Mouse (Mus musculus): Measurements from ENCODE around the gene Rpl28. TPM values are rescaled to one million over a fixed set of nuclear protein-coding genes. Genes with fewer than 3 reads are reported as not detected.

Rpl28 gene
- polyA plus RNA-seq, 1 experiment from 2014 or later = 345 TPM

- H3K27ac ChIP-seq (ENCODE audit: low read length) = peak within 1 kb of the TSS; percentile 21; the same call in 1 of the 2 replicates
- no peaks in the 10 kb centered on the region for H3K27me3 ChIP-seq (replicated peaks; ENCODE audit: control insufficient read depth, insufficient read depth, low read length)
- H3K4me3 ChIP-seq (ENCODE audit: low read length) = peak within 1 kb of the TSS; percentile 51
- H3K9me3 ChIP-seq (ENCODE audit: control insufficient read depth, low read length) = no peaks in the 10 kb centered on the region
- peaks cover 9% of the 10 kb centered on the region for H3K4me1 ChIP-seq (ENCODE audit: control insufficient read depth, insufficient read depth, low read length)
- 4% methylated on average over 24 of the region's 24 CpGs for WGBS
- peak within 1 kb of the TSS; percentile 74 for H3K4me2 ChIP-seq (ENCODE audit: low read depth, low read length)
- no peaks in the 10 kb centered on the region for H3K36me3 ChIP-seq (ENCODE audit: control insufficient read depth, insufficient read depth, low read length)
- H3K9ac ChIP-seq (ENCODE audit: low read depth, low read length) = peak within 1 kb of the TSS; percentile 65
- peak; percentile 94 for ATAC-seq
Measured at GRCm38 (mm10) chr7:4752821-4753570, 39.7 kb upstream of the Rpl28 start, which contains the start of gene Cox6b2. Gene Cox6b2 (minus strand): TSS chr7:4753094.

GRCm38 (mm10) chr7:4759670-4760069 is 33.0 kb upstream of the Rpl28 start:
- no peak for ATAC-seq
- 30% methylated on average over 1 of the region's 1 CpGs for WGBS
- Histone ChIP-seq H3K4me1 (ENCODE audit: control insufficient read depth, insufficient read depth, low read length) (no peaks in the 10 kb centered on the region), H3K27ac (ENCODE audit: low read length) (no peak overlapping the region), H3K4me2 (ENCODE audit: low read depth, low read length) (no peak overlapping the region), H3K27me3 (replicated peaks; ENCODE audit: control insufficient read depth, insufficient read depth, low read length) (no peaks in the 10 kb centered on the region), H3K9ac (ENCODE audit: low read depth, low read length) (no peak overlapping the region), H3K36me3 (ENCODE audit: control insufficient read depth, insufficient read depth, low read length) (no peaks in the 10 kb centered on the region), H3K4me3 (ENCODE audit: low read length) (no peak overlapping the region), H3K9me3 (ENCODE audit: control insufficient read depth, low read length) (no peaks in the 10 kb centered on the region)

- 9% methylated on average over 4 of the region's 4 CpGs for WGBS
- no peak overlapping the region for H3K27ac ChIP-seq (ENCODE audit: low read length)
- H3K9ac ChIP-seq (ENCODE audit: low read depth, low read length) = no peak overlapping the region
- no peak overlapping the region for H3K4me3 ChIP-seq (ENCODE audit: low read length)
- H3K9me3 ChIP-seq (ENCODE audit: control insufficient read depth, low read length) = no peaks in the 10 kb centered on the region
- H3K36me3 ChIP-seq (ENCODE audit: control insufficient read depth, insufficient read depth, low read length) = no peaks in the 10 kb centered on the region
- H3K27me3 ChIP-seq (replicated peaks; ENCODE audit: control insufficient read depth, insufficient read depth, low read length) = no peaks in the 10 kb centered on the region
- no peak for ATAC-seq
- no peak overlapping the region for H3K4me2 ChIP-seq (ENCODE audit: low read depth, low read length)
- 0 out of 2 replicates have a peak, but pooled peaks cover 4% of the 10 kb centered on the region for H3K4me1 ChIP-seq (ENCODE audit: control insufficient read depth, insufficient read depth, low read length)
Measured at GRCm38 (mm10) chr7:4764946-4765710, 27.5 kb upstream of the Rpl28 start.

GRCm38 (mm10) chr7:4771202-4771601 is 21.5 kb upstream of the Rpl28 start, which contains the start of gene Fam71e2:
Gene Fam71e2 (minus strand): TSS chr7:4771302.
- no peak within 1 kb of the TSS for H3K9ac ChIP-seq (ENCODE audit: low read depth, low read length)
- 73% methylated on average over 4 of the region's 5 CpGs for WGBS
- H3K9me3 ChIP-seq (ENCODE audit: control insufficient read depth, low read length) = no peaks in the 10 kb centered on the region
- H3K36me3 ChIP-seq (ENCODE audit: control insufficient read depth, insufficient read depth, low read length) = no peaks in the 10 kb centered on the region
- H3K4me1 ChIP-seq (ENCODE audit: control insufficient read depth, insufficient read depth, low read length) = no peaks in the 10 kb centered on the region
- ATAC-seq = no peak
- H3K27ac ChIP-seq (ENCODE audit: low read length) = no peak within 1 kb of the TSS
- H3K27me3 ChIP-seq (replicated peaks; ENCODE audit: control insufficient read depth, insufficient read depth, low read length) = peaks cover 13% of the 10 kb centered on the region
- no peak within 1 kb of the TSS for H3K4me3 ChIP-seq (ENCODE audit: low read length)
- no peak within 1 kb of the TSS for H3K4me2 ChIP-seq (ENCODE audit: low read depth, low read length)

GRCm38 (mm10) chr7:4776131-4776530 is 16.5 kb upstream of the Rpl28 start:
- Histone ChIP-seq H3K4me3 (ENCODE audit: low read length) (no peak overlapping the region), H3K4me2 (ENCODE audit: low read depth, low read length) (no peak overlapping the region), H3K36me3 (ENCODE audit: control insufficient read depth, insufficient read depth, low read length) (no peaks in the 10 kb centered on the region), H3K27me3 (replicated peaks; ENCODE audit: control insufficient read depth, insufficient read depth, low read length) (peaks cover 42% of the 10 kb centered on the region), H3K9me3 (ENCODE audit: control insufficient read depth, low read length) (no peaks in the 10 kb centered on the region), H3K4me1 (ENCODE audit: control insufficient read depth, insufficient read depth, low read length) (peaks cover 11% of the 10 kb centered on the region), H3K9ac (ENCODE audit: low read depth, low read length) (no peak overlapping the region), H3K27ac (ENCODE audit: low read length) (no peak overlapping the region)
- no peak for ATAC-seq
- WGBS = 48% methylated on average over 10 of the region's 10 CpGs

- Histone ChIP-seq H3K9me3 (ENCODE audit: control insufficient read depth, low read length) (no peaks in the 10 kb centered on the region), H3K4me2 (ENCODE audit: low read depth, low read length) (peak overlapping the region; percentile 59), H3K27ac (ENCODE audit: low read length) (no peak overlapping the region), H3K4me3 (ENCODE audit: low read length) (peak overlapping the region; percentile 49), H3K9ac (ENCODE audit: low read depth, low read length) (peak overlapping the region; percentile 59), H3K36me3 (ENCODE audit: control insufficient read depth, insufficient read depth, low read length) (no peaks in the 10 kb centered on the region), H3K4me1 (ENCODE audit: control insufficient read depth, insufficient read depth, low read length) (peaks cover 11% of the 10 kb centered on the region), H3K27me3 (replicated peaks; ENCODE audit: control insufficient read depth, insufficient read depth, low read length) (peaks cover 42% of the 10 kb centered on the region)
- WGBS = under 1% methylated on average over 37 of the region's 56 CpGs
- ATAC-seq = peak; percentile 73
Measured at GRCm38 (mm10) chr7:4776861-4777830, 15.5 kb upstream of the Rpl28 start.

- no peak for ATAC-seq
- 4% methylated on average over 17 of the region's 20 CpGs for WGBS
Measured at GRCm38 (mm10) chr7:4777851-4778637, 14.6 kb upstream of the Rpl28 start.

GRCm38 (mm10) chr7:4779921-4780320 is 12.8 kb upstream of the Rpl28 start:
- WGBS = 32% methylated on average over 5 of the region's 5 CpGs
- ATAC-seq = no peak
- H3K27me3 ChIP-seq (replicated peaks; ENCODE audit: control insufficient read depth, insufficient read depth, low read length) = peaks cover 39% of the 10 kb centered on the region
- H3K4me3 ChIP-seq (ENCODE audit: low read length) = no peak overlapping the region
- no peak overlapping the region for H3K9ac ChIP-seq (ENCODE audit: low read depth, low read length)
- peaks cover 3% of the 10 kb centered on the region; the same call in 1 of the 2 replicates for H3K36me3 ChIP-seq (ENCODE audit: control insufficient read depth, insufficient read depth, low read length)
- peaks cover 11% of the 10 kb centered on the region for H3K4me1 ChIP-seq (ENCODE audit: control insufficient read depth, insufficient read depth, low read length)
- no peak overlapping the region for H3K4me2 ChIP-seq (ENCODE audit: low read depth, low read length)
- H3K27ac ChIP-seq (ENCODE audit: low read length) = no peak overlapping the region
- H3K9me3 ChIP-seq (ENCODE audit: control insufficient read depth, low read length) = no peaks in the 10 kb centered on the region

More at GRCm38 (mm10) chr7:4777851-4778637, 14.6 kb upstream of the Rpl28 start:
- Histone ChIP-seq H3K27me3 (replicated peaks; ENCODE audit: control insufficient read depth, insufficient read depth, low read length) (peaks cover 42% of the 10 kb centered on the region), H3K9ac (ENCODE audit: low read depth, low read length) (no peak overlapping the region), H3K4me3 (ENCODE audit: low read length) (no peak overlapping the region), H3K4me1 (ENCODE audit: control insufficient read depth, insufficient read depth, low read length) (peaks cover 11% of the 10 kb centered on the region), H3K9me3 (ENCODE audit: control insufficient read depth, low read length) (no peaks in the 10 kb centered on the region), H3K4me2 (ENCODE audit: low read depth, low read length) (no peak overlapping the region), H3K36me3 (ENCODE audit: control insufficient read depth, insufficient read depth, low read length) (no peaks in the 10 kb centered on the region), H3K27ac (ENCODE audit: low read length) (no peak overlapping the region)

Data from intestine, embryonic 16.5 days (tissue).